Comparison of ENCODE assay signal across 18 mouse cellular contexts in the genomic region with DNA sequence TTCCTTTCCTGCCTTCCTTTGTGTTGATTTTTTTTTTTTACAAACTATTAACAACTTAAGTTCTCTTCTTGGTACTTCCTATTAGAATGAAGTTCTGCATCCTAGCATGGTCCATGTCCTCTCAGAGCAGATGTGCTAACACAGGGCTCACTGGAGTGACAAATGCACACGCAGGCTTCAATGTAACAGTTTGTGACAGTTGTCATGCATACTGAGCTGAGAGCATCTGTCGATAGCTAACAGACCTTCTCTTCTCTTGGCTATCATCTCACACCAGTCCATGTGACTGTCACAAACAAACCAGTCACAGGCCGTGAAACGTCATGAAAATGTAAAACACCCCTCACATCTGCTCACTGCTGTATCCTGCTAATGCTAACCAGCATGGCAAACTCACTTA.
"Had no signal": no experiment of that assay in that cellular context is flagged by ENCODE, and none has a peak within 500 bp of the region (broad histone marks: within the 10 kb centered on the region; RNA-seq: fewer than 3 reads in every experiment).

No protein-coding gene starts in this region.

- H3K4me2 ChIP-seq: liver, embryonic 13.5 days; midbrain, embryonic 11.5 days had no signal

- H3K27me3 ChIP-seq: liver, embryonic 13.5 days had no signal

- DNase-seq: kidney, adult 2 months; kidney, postnatal 25 days; layer of hippocampus, postnatal 36 days; liver, embryonic 13.5 days; lung, adult 2 months; lung, postnatal 14 days; lung, postnatal 4 days; midbrain, embryonic 14.5 days; right cerebral cortex, postnatal 25 days; spleen, adult 18-20 months; thymus, adult 2 months; thymus, postnatal 14 days; thymus, postnatal 4 days had no signal

- H3K9ac ChIP-seq: liver, embryonic 13.5 days had no signal

- H3K4me3 ChIP-seq: left cerebral cortex, adult 2 months; liver, embryonic 13.5 days; myocyte had no signal

- ATAC-seq: intestine, postnatal 0 days had no signal

- H3K9me3 ChIP-seq: liver, embryonic 13.5 days had no signal

- H3K4me1 ChIP-seq: liver, embryonic 13.5 days had no signal

- H3K27ac ChIP-seq: kidney, postnatal 0 days; left cerebral cortex, adult 2 months; liver, embryonic 13.5 days had no signal
